Mouse (Mus musculus) hindbrain, embryonic 10.5 days (tissue): ENCODE measurements at regions not wholly inside any gene's neighbourhood (a gene's known extent, or its start where the extent isn't known, plus 50 kb on each side); places are given as distances from the start of the nearest gene placed in this dataset.
A peak's percentile ranks its signal among the peaks of the same experiment; 100 is the strongest.
"Not testable (repeated sequence)": the region's sequence is repeated elsewhere in the genome, so short reads cannot be mapped to it uniquely, and the experiment has no call there.

Experiments used
- DNase-seq: peaks from one replicate; pipeline ENCODE4 v3.0.0-alpha.2; 2017; ENCODE audit warnings: low spot score
- H3K27ac ChIP-seq: fragments of 300-500 bp; sonication (generic); 2 replicates; pipeline ENCODE4 v1.5.1; 2016; ENCODE audit warnings: mild to moderate bottlenecking, moderate library complexity
- H3K27me3 ChIP-seq: fragments of 300-500 bp; sonication (generic); 2 replicates; pipeline ENCODE4 v1.6.1; 2016; ENCODE audit warnings: mild to moderate bottlenecking; ENCODE audit not compliant: poor library complexity, insufficient read depth, severe bottlenecking
- H3K36me3 ChIP-seq: fragments of 300-500 bp; sonication (generic); 2 replicates; pipeline ENCODE4 v1.6.1; 2016; ENCODE audit warnings: mild to moderate bottlenecking, moderate library complexity
- H3K4me1 ChIP-seq: fragments of 300-500 bp; sonication (generic); replicated peaks from 2 replicates; pipeline ENCODE4 v1.6.1; 2016; ENCODE audit warnings: mild to moderate bottlenecking
- H3K4me3 ChIP-seq: fragments of 300-500 bp; sonication (generic); 2 replicates; pipeline ENCODE4 v1.5.1; 2016; ENCODE audit warnings: mild to moderate bottlenecking, moderate library complexity
- H3K9me3 ChIP-seq: fragments of 300-500 bp; sonication (generic); 2 replicates; pipeline ENCODE4 v1.6.1; 2016; ENCODE audit warnings: mild to moderate bottlenecking, moderate library complexity
- WGBS: fragments of 180-500 bp; shearing (Covaris S2); methylation state at CpG from one replicate; pipeline ENCODE4 v1.1.7; 2016; 5-methylcytosine and 5-hydroxymethylcytosine counted together

DNA sequence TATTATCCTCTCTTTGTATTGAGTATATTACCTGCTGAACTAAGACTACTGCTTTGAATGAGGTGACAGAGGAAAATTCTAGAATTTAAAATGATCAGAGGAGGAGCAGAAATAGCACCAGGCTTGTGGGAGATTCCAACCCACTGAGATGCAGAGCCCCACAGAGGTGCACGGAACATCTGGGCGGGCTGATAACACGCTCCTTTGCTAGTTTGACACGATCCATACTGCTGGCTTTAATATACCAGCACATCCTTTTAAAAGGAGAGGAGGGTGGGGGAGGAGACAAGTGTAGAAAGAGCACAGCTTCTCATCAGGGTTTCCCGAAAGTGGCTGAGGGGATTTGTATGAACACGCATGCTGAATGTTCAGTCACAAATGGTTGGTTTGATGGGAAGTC, 451.0 kb downstream of the Cbln4 start:
- Histone ChIP-seq H3K4me3 (no peak overlapping the region), H3K36me3 (no peaks in the 10 kb centered on the region), H3K9me3 (no peaks in the 10 kb centered on the region), H3K27ac (no peak overlapping the region), H3K4me1 (peaks cover 45% of the 10 kb centered on the region), H3K27me3 (peaks cover 28% of the 10 kb centered on the region)
- DNase-seq: no peak
- 86% methylated on average over 6 of the region's 6 CpGs for WGBS

DNA sequence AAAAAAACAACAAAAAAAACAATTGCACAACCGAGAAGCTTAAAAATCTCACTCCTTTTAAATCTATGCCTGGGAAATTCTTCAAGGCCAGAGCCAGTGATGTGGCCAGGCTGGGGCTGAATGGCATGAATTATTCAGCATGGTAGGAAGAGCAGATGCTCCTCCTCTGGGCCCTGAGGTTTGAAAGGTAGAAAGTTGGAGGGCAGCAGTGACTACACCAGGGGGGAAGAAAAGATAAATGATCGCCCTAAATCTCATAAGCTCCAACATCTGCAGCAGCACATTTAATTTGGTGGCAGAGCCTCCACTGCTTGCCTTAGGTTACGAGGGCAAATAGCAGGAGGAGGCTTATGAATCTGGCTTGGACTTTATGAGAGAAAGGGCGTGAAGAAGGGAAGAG, 455.1 kb downstream of the Cbln4 start:
- H3K27ac ChIP-seq: peak overlapping the region; percentile 78
- H3K4me1 ChIP-seq: peaks cover 29% of the 10 kb centered on the region
- H3K4me3 ChIP-seq: no peak overlapping the region
- peak; percentile 29 for DNase-seq
- H3K36me3 ChIP-seq: no peaks in the 10 kb centered on the region
- no peaks in the 10 kb centered on the region for H3K9me3 ChIP-seq
- 53% methylated on average over 4 of the region's 4 CpGs for WGBS
- H3K27me3 ChIP-seq: peaks cover 21% of the 10 kb centered on the region

DNA sequence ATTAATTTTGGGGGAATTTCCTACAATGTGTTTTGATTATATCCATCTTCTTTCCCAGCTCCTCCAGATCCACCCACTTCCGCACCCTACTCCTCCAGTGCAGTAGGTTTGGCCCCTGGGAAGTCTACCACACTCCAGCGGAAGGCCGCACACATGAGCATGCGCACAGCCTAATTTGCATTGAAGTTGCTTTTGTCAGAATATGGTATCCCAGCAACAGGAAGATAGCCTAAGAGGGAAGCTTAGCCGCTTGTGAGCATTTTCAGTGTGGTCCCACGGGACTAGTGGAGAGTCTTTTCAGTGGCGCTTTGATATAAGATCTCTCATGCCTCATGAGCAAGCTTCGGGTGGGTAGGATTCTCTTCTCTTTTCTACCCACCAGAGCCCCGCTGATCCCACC, 455.6 kb downstream of the Cbln4 start:
- no peaks in the 10 kb centered on the region for H3K36me3 ChIP-seq
- 34% methylated on average over 9 of the region's 9 CpGs for WGBS
- no peak overlapping the region for H3K4me3 ChIP-seq
- H3K27ac ChIP-seq: peak overlapping the region; percentile 78
- peaks cover 27% of the 10 kb centered on the region for H3K4me1 ChIP-seq
- peak; percentile 51 for DNase-seq
- H3K27me3 ChIP-seq: peaks cover 19% of the 10 kb centered on the region
- no peaks in the 10 kb centered on the region for H3K9me3 ChIP-seq

DNA sequence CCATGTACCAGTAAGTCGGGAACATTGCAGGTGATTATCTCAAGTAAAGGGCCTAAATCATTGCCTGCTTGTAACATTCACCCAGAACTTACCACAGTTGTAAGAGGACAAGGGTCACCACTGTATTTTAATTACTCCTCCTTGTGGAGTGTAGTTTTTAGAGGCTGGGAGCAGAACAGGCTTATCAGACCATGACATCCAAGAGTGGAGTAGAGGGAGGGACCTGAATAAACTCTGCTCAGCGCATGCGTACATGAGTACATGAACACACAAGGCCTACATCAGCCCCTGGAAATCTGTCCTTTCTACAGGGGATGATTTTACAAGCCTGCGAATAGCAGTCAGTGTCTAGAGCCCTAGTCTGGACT, 456.4 kb downstream of the Cbln4 start:
- no peaks in the 10 kb centered on the region for H3K9me3 ChIP-seq
- H3K4me1 ChIP-seq: peaks cover 22% of the 10 kb centered on the region
- 0 out of 2 replicates have a peak overlapping the region, but pooled peaks have one; percentile 78 for H3K27ac ChIP-seq
- WGBS: 93% methylated on average over 4 of the region's 4 CpGs
- H3K36me3 ChIP-seq: no peaks in the 10 kb centered on the region
- DNase-seq: no peak
- H3K27me3 ChIP-seq: peaks cover 11% of the 10 kb centered on the region
- H3K4me3 ChIP-seq: no peak overlapping the region

DNA sequence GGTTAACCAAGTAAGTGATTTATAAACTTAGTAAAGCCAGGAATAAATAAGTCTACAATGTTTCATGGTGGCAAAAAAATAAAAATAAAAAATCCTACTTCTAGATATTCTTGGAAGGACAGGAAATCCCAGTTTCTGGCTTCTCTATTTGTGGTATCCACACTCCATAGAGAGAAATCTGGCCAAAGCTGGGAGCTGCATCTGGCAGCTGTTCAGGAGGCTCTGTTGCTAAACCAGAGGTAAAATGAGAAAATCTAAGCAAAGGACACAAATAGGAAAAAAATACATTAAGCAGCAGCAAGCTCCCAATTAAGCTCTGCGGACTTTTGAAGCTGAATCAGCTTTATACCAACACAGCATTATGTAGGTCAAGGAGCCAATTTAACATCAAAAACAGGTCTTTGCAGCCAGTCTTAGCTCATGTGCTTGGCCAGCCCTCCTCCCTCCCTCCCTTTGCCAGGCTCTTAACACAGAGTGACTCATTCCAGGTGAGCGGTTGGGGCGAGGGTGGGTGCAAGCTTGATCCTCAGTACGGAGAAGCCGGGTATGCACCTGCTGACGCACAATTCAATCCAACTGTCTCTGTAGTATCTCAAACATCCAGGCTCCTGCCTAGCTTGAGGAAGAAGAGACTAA, 456.9 kb downstream of the Cbln4 start:
- Histone ChIP-seq H3K9me3 (no peaks in the 10 kb centered on the region), H3K4me3 (no peak overlapping the region), H3K4me1 (peaks cover 22% of the 10 kb centered on the region), H3K36me3 (no peaks in the 10 kb centered on the region), H3K27ac (no peak overlapping the region), H3K27me3 (peaks cover 6% of the 10 kb centered on the region; the same call in 1 of the 2 replicates)
- WGBS: 95% methylated on average over 6 of the region's 6 CpGs
- DNase-seq: no peak

DNA sequence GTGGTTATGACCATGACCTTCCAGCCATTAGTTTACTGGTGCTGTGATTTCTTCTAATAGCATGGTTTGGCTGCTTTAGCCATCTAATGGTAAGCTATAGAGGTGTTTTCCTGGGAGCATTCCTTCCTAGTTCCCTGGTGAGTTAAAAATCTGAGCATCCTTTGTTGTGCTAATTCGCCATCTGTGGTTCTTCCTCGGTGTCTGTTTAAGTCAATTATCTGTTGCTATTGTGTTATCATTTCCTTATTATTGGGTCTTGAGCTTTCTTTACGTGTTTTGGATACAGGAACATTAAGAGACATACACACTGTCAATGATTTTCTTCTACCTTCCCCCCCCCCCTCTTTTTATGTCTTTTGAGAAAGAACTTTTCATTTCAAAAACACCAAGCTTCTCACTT, 468.9 kb downstream of the Cbln4 start:
- Histone ChIP-seq H3K4me3 (no peak overlapping the region), H3K27me3 (no peaks in the 10 kb centered on the region), H3K36me3 (no peaks in the 10 kb centered on the region), H3K9me3 (no peaks in the 10 kb centered on the region), H3K4me1 (no peaks in the 10 kb centered on the region), H3K27ac (no peak overlapping the region)
- DNase-seq: no peak
- 36% methylated on average over 3 of the region's 3 CpGs for WGBS

DNA sequence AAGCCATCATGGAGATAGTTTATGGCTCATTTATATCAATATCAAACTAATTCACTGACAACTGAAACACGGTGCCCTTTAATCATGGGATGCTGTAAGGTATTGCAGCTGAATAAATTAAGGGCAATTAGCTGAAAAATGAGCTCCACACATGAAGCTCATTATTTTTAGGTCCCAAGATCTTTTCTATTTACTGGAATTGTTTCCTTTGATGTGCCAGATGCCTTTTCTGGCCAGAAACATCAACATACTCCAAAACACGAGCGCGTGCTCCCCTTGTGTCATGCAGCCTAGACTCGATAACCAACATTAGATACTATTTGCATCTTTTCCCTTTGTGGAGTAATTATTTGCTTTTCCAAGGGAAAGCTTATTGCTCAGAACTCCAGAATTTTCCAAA, 480.6 kb downstream of the Cbln4 start:
- no peaks in the 10 kb centered on the region for H3K9me3 ChIP-seq

DNA sequence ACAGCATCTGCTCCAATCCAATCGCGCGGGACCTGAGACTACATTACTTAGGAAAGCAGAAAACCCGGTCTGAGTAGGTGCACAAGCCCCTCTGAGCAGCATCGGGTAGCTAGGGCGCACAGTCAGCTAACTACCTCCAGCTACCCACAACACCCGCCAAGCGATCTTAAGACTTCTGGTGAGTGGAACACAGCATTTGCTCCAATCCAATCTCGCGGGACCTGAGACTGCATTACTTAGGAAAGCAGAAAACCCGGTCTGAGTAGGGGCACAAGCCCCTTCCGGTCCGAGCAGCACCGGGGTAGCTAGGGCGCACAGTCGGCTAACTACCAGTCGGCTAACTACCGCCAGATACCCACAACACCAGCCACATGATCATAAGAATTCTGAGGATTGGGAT, 500.5 kb downstream of the Cbln4 start:
- H3K27me3 ChIP-seq, H3K4me3 ChIP-seq, H3K27ac ChIP-seq, H3K36me3 ChIP-seq, DNase-seq, H3K9me3 ChIP-seq, H3K4me1 ChIP-seq: not testable (repeated sequence)
- 90% methylated on average over 18 of the region's 18 CpGs for WGBS

More for the DNA sequence above, 480.6 kb downstream of the Cbln4 start:
- no peaks in the 10 kb centered on the region for H3K4me1 ChIP-seq
- no peaks in the 10 kb centered on the region for H3K36me3 ChIP-seq
- no peak overlapping the region for H3K27ac ChIP-seq
- H3K27me3 ChIP-seq: no peaks in the 10 kb centered on the region
- no peak overlapping the region for H3K4me3 ChIP-seq
- WGBS: 89% methylated on average over 5 of the region's 5 CpGs
- DNase-seq: no peak

DNA sequence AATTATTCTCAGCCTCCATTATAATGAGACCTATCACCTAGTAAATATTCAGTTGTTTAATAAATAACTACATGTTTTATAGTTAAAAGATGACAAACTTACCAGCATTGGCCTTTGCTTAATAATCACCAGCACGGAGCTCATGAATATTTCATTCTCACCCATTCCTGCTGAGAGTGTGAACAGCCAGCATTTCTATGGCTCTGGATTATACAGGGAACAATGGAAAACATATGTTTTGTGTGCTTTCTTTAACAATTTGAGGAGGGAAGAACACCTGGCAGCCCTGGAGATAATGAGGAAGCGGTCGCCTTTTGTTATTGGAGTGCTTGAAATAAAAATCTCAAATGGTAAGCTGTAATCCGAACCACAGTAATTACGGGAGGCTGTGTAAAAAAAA, 528.4 kb downstream of the Cbln4 start:
- 66% methylated on average over 5 of the region's 5 CpGs for WGBS
- H3K27ac ChIP-seq: no peak overlapping the region
- DNase-seq: no peak
- no peaks in the 10 kb centered on the region for H3K9me3 ChIP-seq
- no peaks in the 10 kb centered on the region for H3K27me3 ChIP-seq
- no peaks in the 10 kb centered on the region for H3K36me3 ChIP-seq
- no peak overlapping the region for H3K4me3 ChIP-seq
- H3K4me1 ChIP-seq: peaks cover 6% of the 10 kb centered on the region

- no peak for DNase-seq
- Histone ChIP-seq H3K9me3 (peaks cover 1% of the 10 kb centered on the region; the same call in 1 of the 2 replicates), H3K4me1 (peaks cover 7% of the 10 kb centered on the region; the same call in 1 of the 2 replicates), H3K27ac (no peak overlapping the region), H3K4me3 (no peak overlapping the region), H3K36me3 (no peaks in the 10 kb centered on the region), H3K27me3 (no peaks in the 10 kb centered on the region)
- WGBS: 78% methylated on average over 4 of the region's 4 CpGs
These were observed 546.6 kb downstream of the Cbln4 start for GRCm38 (mm10) chr2:171496620-171497019.

GRCm38 (mm10) chr2:171493741-171494140, 549.5 kb downstream of the Cbln4 start:
- Histone ChIP-seq H3K4me1 (peaks cover 14% of the 10 kb centered on the region; the same call in 1 of the 2 replicates), H3K27me3 (no peaks in the 10 kb centered on the region), H3K9me3 (no peaks in the 10 kb centered on the region), H3K27ac (no peak overlapping the region), H3K36me3 (no peaks in the 10 kb centered on the region), H3K4me3 (no peak overlapping the region)
- 38% methylated on average over 12 of the region's 12 CpGs for WGBS
- DNase-seq: peak; percentile 64

DNA sequence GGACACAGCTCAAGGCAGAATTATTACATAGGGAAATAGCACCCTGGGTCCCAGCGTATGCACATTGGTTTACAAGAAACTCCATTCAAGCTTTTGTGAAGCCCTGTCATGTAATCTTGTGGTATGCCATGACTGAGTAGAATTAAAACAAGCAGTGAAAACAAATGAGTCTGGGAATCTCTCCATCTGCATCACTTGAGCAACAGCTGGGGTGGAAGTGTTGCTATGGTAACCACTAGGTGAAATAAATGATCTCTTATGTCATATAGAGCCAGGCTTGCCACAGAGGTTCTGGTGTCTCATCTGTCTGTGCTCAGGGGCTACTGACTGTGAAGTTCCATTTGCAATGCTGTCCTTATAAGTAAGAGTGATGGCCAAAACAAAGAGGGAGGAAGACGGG, 556.0 kb downstream of the Cbln4 start:
- Histone ChIP-seq H3K4me1 (peaks cover 16% of the 10 kb centered on the region), H3K9me3 (no peaks in the 10 kb centered on the region), H3K36me3 (no peaks in the 10 kb centered on the region), H3K27me3 (no peaks in the 10 kb centered on the region), H3K27ac (no peak overlapping the region), H3K4me3 (no peak overlapping the region)
- DNase-seq: no peak
- WGBS: 69% methylated on average over 2 of the region's 2 CpGs

GRCm38 (mm10) chr2:171453241-171453640, 590.0 kb downstream of the Cbln4 start:
- WGBS: 80% methylated on average over 9 of the region's 9 CpGs
- no peak for DNase-seq
- no peak overlapping the region for H3K27ac ChIP-seq

GRCm38 (mm10) chr2:171406057-171406456, 637.2 kb downstream of the Cbln4 start:
- DNase-seq: no peak
- Histone ChIP-seq H3K27ac (no peak overlapping the region), H3K4me3 (no peak overlapping the region), H3K36me3 (no peaks in the 10 kb centered on the region), H3K4me1 (no peaks in the 10 kb centered on the region), H3K9me3 (no peaks in the 10 kb centered on the region), H3K27me3 (no peaks in the 10 kb centered on the region)
- 81% methylated on average over 2 of the region's 2 CpGs for WGBS

More at GRCm38 (mm10) chr2:171453241-171453640, 590.0 kb downstream of the Cbln4 start:
- no peaks in the 10 kb centered on the region for H3K4me1 ChIP-seq
- no peak overlapping the region for H3K4me3 ChIP-seq
- no peaks in the 10 kb centered on the region for H3K36me3 ChIP-seq
- peaks cover 3% of the 10 kb centered on the region; the same call in 1 of the 2 replicates for H3K9me3 ChIP-seq
- no peaks in the 10 kb centered on the region for H3K27me3 ChIP-seq
